In genomic region chr1:178405445-178405911, GRCm38 (mm10) we compare ENCODE assay signal across 1 mouse cellular context.
TF ChIP-seq lines count a peak whose summit lies in the region.

No protein-coding gene starts in this region.

TF ChIP-seq in MEL, 35 proteins besides CTCF, POLR2A, EP300 and RAD21 (continued from another document):
- TF ChIP-seq POLR2AphosphoS2 (IDR thresholded peaks at IDR 0.05; ENCODE audit: low read length) (no peak; the same call in 1 of the 2 replicates), MAZ (IDR thresholded peaks at IDR 0.05; ENCODE audit: low read depth, low read length) (peak; percentile 67), ELF1 (IDR thresholded peaks at IDR 0.05; ENCODE audit: low read depth, low read length) (peak; percentile 69), CHD2 (IDR thresholded peaks at IDR 0.05; ENCODE audit: low read length) (no peak)
